22 mouse cellular contexts compared by ENCODE assay signal in the genomic region with DNA sequence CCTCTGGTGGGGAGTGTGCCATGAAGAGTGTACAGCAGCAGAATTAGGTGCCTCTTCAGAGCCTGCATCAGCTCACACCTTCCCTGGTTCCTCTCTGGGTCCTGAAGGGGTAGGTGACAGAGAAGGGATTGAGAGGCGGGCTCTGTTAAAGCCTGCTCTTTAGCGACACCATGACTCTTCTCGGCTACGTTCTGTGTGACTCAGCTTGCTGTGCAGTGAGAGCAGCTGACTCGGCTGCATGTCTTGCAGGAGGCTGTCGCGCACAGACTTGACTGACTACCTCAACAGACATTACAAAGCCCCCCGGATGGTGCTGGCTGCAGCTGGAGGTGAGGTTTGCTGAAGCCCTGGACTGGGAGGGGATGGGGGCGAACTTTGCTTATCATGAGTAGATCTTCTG. TPM values are rescaled to one million over a fixed set of nuclear protein-coding genes. Genes with fewer than 3 reads are reported as not detected.
DNase-seq lines count a peak whose midpoint lies in the region; ATAC-seq and TF ChIP-seq lines count a peak whose summit lies in the region.
"Had no signal": no experiment of that assay in that cellular context is flagged by ENCODE, and none has a peak within 500 bp of the region (broad histone marks: within the 10 kb centered on the region; RNA-seq: fewer than 3 reads in every experiment).

No protein-coding gene starts in this region.

- H3K27me3 ChIP-seq in intestine, postnatal 0 days (replicated peaks; ENCODE audit: control insufficient read depth, insufficient read depth, low read length) = no peaks in the 10 kb centered on the region
- H3K27me3 ChIP-seq in intestine, embryonic 15.5 days (replicated peaks) = no peaks in the 10 kb centered on the region
- H3K27me3 ChIP-seq: embryonic facial prominence, embryonic 13.5 days; heart, embryonic 15.5 days; hindbrain, embryonic 13.5 days had no signal

- no peak for ATAC-seq in intestine, postnatal 0 days
- no peak for ATAC-seq in intestine, embryonic 15.5 days
- ATAC-seq: forebrain, embryonic 14.5 days; hindbrain, postnatal 0 days had no signal

- peak; percentile 25 for DNase-seq in right cerebral cortex, adult 18-20 months
- no peak for DNase-seq in right cerebral cortex, postnatal 4 days
- DNase-seq in brain, adult 2 months (ENCODE audit: low read depth, low spot score) = peak; percentile 80
- DNase-seq in telencephalon, adult 2 months (ENCODE audit: low read depth, low spot score) = peak; percentile 21
- no peak for DNase-seq in adrenal gland, adult 18-20 months (ENCODE audit: low spot score in 2 of 2)
- DNase-seq: adrenal gland, postnatal 10 days; cerebellum, adult 11-12 months; cerebellum, adult 9-10 months; cerebellum, postnatal 25 days; gastrocnemius, postnatal 14 days; heart, adult 2 months; heart, postnatal 14 days had no signal

- H3K9ac ChIP-seq in intestine, postnatal 0 days (ENCODE audit: low read depth, low read length) = no peak overlapping the region
- H3K9ac ChIP-seq in intestine, embryonic 15.5 days = no peak overlapping the region
- H3K9ac ChIP-seq: embryonic facial prominence, embryonic 13.5 days; heart, embryonic 15.5 days had no signal

- peak overlapping the region; percentile 5; the same call in 1 of the 2 replicates for H3K27ac ChIP-seq in intestine, postnatal 0 days (ENCODE audit: low read depth, low read length)
- no peak overlapping the region for H3K27ac ChIP-seq in intestine, embryonic 15.5 days
- H3K27ac ChIP-seq: embryonic facial prominence, embryonic 13.5 days; heart, adult 2 months; heart, embryonic 15.5 days; hindbrain, embryonic 13.5 days; hindbrain, postnatal 0 days had no signal

- no peaks in the 10 kb centered on the region for H3K9me3 ChIP-seq in intestine, postnatal 0 days (ENCODE audit: control insufficient read depth)
- no peaks in the 10 kb centered on the region for H3K9me3 ChIP-seq in intestine, embryonic 15.5 days
- H3K9me3 ChIP-seq: embryonic facial prominence, embryonic 13.5 days; heart, embryonic 15.5 days; hindbrain, embryonic 13.5 days had no signal

- 73% methylated on average over 9 of the region's 9 CpGs for WGBS in intestine, postnatal 0 days
- WGBS in intestine, embryonic 15.5 days = 84% methylated on average over 9 of the region's 9 CpGs

- no peak overlapping the region for H3K4me3 ChIP-seq in intestine, postnatal 0 days (ENCODE audit: low read depth, low read length)
- no peak overlapping the region for H3K4me3 ChIP-seq in intestine, embryonic 15.5 days (replicated peaks)
- H3K4me3 ChIP-seq: embryonic facial prominence, embryonic 13.5 days; heart, adult 2 months; heart, embryonic 15.5 days; hindbrain, embryonic 13.5 days had no signal

- no peak overlapping the region for H3K4me2 ChIP-seq in intestine, postnatal 0 days (replicated peaks; ENCODE audit: low read depth)
- H3K4me2 ChIP-seq in intestine, embryonic 15.5 days (replicated peaks) = no peak overlapping the region
- H3K4me2 ChIP-seq: embryonic facial prominence, embryonic 13.5 days; heart, embryonic 11.5 days; heart, embryonic 15.5 days; hindbrain, embryonic 13.5 days had no signal

- peaks cover 91% of the 10 kb centered on the region for H3K36me3 ChIP-seq in intestine, postnatal 0 days (ENCODE audit: control insufficient read depth, insufficient read depth)
- H3K36me3 ChIP-seq in intestine, embryonic 15.5 days = peaks cover 53% of the 10 kb centered on the region

- TF ChIP-seq CTCF in intestine, postnatal 0 days (IDR thresholded peaks at IDR 0.05; ENCODE audit: low read depth) = no peak

- no peaks in the 10 kb centered on the region for H3K4me1 ChIP-seq in intestine, postnatal 0 days (replicated peaks; ENCODE audit: control insufficient read depth, insufficient read depth, low read length)
- no peaks in the 10 kb centered on the region for H3K4me1 ChIP-seq in intestine, embryonic 15.5 days (replicated peaks)
- H3K4me1 ChIP-seq: hindbrain, embryonic 13.5 days had no signal

RNA-seq across cellular contexts. Expression of a gene that starts 8.3 kb away (rescaled TPM):
- 1.9 and 3.1 TPM in 2 replicates for polyA plus RNA-seq in intestine, postnatal 0 days (2015; fragmentation: Nextera tagmentation; extraction: Ambion mirVana)
- 0.85 and 2.4 TPM in 2 replicates for polyA plus RNA-seq in intestine, embryonic 15.5 days (2015; fragmentation: Nextera tagmentation; extraction: Ambion mirVana)
- total RNA-seq in adrenal gland, adult 18-20 months (2021) = 1 to 10 TPM; 6.4 to 7.5 TPM
- total RNA-seq: hematopoietic stem cell, adult 5-6 weeks had no signal

RNA-seq across cellular contexts. Expression of a gene that starts 8.7 kb away (rescaled TPM):
- polyA plus RNA-seq in intestine, postnatal 0 days (2015; fragmentation: Nextera tagmentation; extraction: Ambion mirVana) = 557 and 585 TPM in 2 replicates
- polyA plus RNA-seq in intestine, embryonic 15.5 days (2015; fragmentation: Nextera tagmentation; extraction: Ambion mirVana) = 568 and 640 TPM in 2 replicates
- total RNA-seq in adrenal gland, adult 18-20 months (2021) = 1,000 to 10,000 TPM in 1 of 2 experiments, 100 to 1,000 TPM in 1; 638 to 1,072 TPM

RNA-seq across cellular contexts. Expression of a gene that starts 30.7 kb away (rescaled TPM):
- polyA plus RNA-seq in intestine, postnatal 0 days (2015; fragmentation: Nextera tagmentation; extraction: Ambion mirVana) = 0.21 TPM in 1 of 2 replicates, not detected in the other
- polyA plus RNA-seq in intestine, embryonic 15.5 days (2015; fragmentation: Nextera tagmentation; extraction: Ambion mirVana) = 0.34 TPM in 1 of 2 replicates, not detected in the other
- total RNA-seq in adrenal gland, adult 18-20 months (2021) = under 1 TPM in 1 of 2 experiments, not detected in 1; 0.32 TPM
- total RNA-seq: adrenal gland, postnatal 10 days; gastrocnemius, adult 18-20 months; gastrocnemius, postnatal 14 days; heart, adult 2 months had no signal
- polyA plus RNA-seq: embryonic facial prominence, embryonic 13.5 days; forebrain, embryonic 14.5 days; heart, embryonic 11.5 days; heart, embryonic 15.5 days had no signal

RNA-seq across cellular contexts. Expression of a gene that starts 40.7 kb away (rescaled TPM):
- not detected in 2 replicates for polyA plus RNA-seq in intestine, postnatal 0 days (2015; fragmentation: Nextera tagmentation; extraction: Ambion mirVana)
- not detected in 2 replicates for polyA plus RNA-seq in intestine, embryonic 15.5 days (2015; fragmentation: Nextera tagmentation; extraction: Ambion mirVana)
- total RNA-seq in adrenal gland, adult 18-20 months (2021) = under 1 TPM; 0.26 to 0.53 TPM
- total RNA-seq: heart, adult 2 months; hematopoietic stem cell, adult 5-6 weeks; hindbrain, postnatal 0 days had no signal
- polyA plus RNA-seq: heart, adult 2 months; heart, embryonic 11.5 days; heart, embryonic 15.5 days; hindbrain, embryonic 13.5 days; hindbrain, postnatal 0 days had no signal

RNA-seq across cellular contexts. Expression of a gene that starts 46.5 kb away (rescaled TPM):
- polyA plus RNA-seq in intestine, postnatal 0 days (2015; fragmentation: Nextera tagmentation; extraction: Ambion mirVana) = 43.1 and 48.3 TPM in 2 replicates
- 11.5 and 17.0 TPM in 2 replicates for polyA plus RNA-seq in intestine, embryonic 15.5 days (2015; fragmentation: Nextera tagmentation; extraction: Ambion mirVana)
- 10 to 100 TPM in 1 of 2 experiments, 1 to 10 TPM in 1; 7.6 to 13.7 TPM for total RNA-seq in adrenal gland, adult 18-20 months (2021)

Comparison
In these comparisons a context has a peak if more than half of its experiments do, and no peak if none do; other contexts are left out.
1. DNase-seq: peak in right cerebral cortex, adult 18-20 months (single experiment), brain, adult 2 months (single experiment) and telencephalon, adult 2 months (single experiment); none in right cerebral cortex, postnatal 4 days (single experiment) and adrenal gland, adult 18-20 months (0 of 2).